Mouse (Mus musculus) ES-Bruce4 (cell line): ENCODE measurements around the gene Tmem245. TPM values are rescaled to one million over a fixed set of nuclear protein-coding genes. Genes with fewer than 3 reads are reported as not detected.

Source experiments
- H3K27ac ChIP-seq: 2 replicates; pipeline ENCODE4 v1.5.1; 2012; ENCODE audit warnings: low read length, inconsistent platforms; ENCODE audit not compliant: insufficient read depth
- H3K27me3 ChIP-seq: 2 replicates; pipeline ENCODE4 v1.6.1; 2012; ENCODE audit warnings: mild to moderate bottlenecking, low read length, inconsistent platforms; ENCODE audit not compliant: control insufficient read depth, poor library complexity, insufficient read depth, severe bottlenecking
- H3K36me3 ChIP-seq: 2 replicates; pipeline ENCODE4 v1.6.1; 2012; ENCODE audit warnings: inconsistent platforms, mild to moderate bottlenecking, low read length, moderate library complexity; ENCODE audit not compliant: control insufficient read depth, poor library complexity, insufficient read depth, severe bottlenecking
- H3K4me1 ChIP-seq: one replicate; pipeline ENCODE4 v1.8.1; 2011; ENCODE audit warnings: low read length; ENCODE audit not compliant: control insufficient read depth, insufficient read depth
- H3K4me3 ChIP-seq: 2 replicates; pipeline ENCODE4 v1.5.1; 2011; ENCODE audit warnings: low read depth, mild to moderate bottlenecking, low read length
- H3K9ac ChIP-seq: 2 replicates; pipeline ENCODE4 v1.6.1; 2012; ENCODE audit warnings: low read depth, mild to moderate bottlenecking, inconsistent platforms; ENCODE audit not compliant: poor library complexity, severe bottlenecking
- H3K9me3 ChIP-seq: replicated peaks from 2 replicates; pipeline ENCODE4 v1.6.1; 2012; ENCODE audit warnings: mild to moderate bottlenecking, low read length, inconsistent platforms; ENCODE audit not compliant: control insufficient read depth, poor library complexity, insufficient read depth, severe bottlenecking
- CTCF ChIP-seq: IDR thresholded peaks from one replicate; pipeline ENCODE4 v1.8.1; 2011; ENCODE audit warnings: low read depth, low read length
- EP300 ChIP-seq: IDR thresholded peaks from 2 replicates; pipeline ENCODE4 v1.6.1; 2011; ENCODE audit warnings: low read depth, low read length; ENCODE audit not compliant: insufficient read depth
- POLR2A ChIP-seq: IDR thresholded peaks from one replicate; pipeline ENCODE4 v1.8.1; 2011; ENCODE audit warnings: low read length; ENCODE audit not compliant: insufficient read depth
- polyA plus RNA-seq: library from polyadenylated mRNA; stranded (reverse); fragments of >200 nt; gene quantifications from 2 replicates; pipeline ENCODE4 v1.2.4, GENCODE M21; 2011; ENCODE audit warnings: low read depth; ENCODE audit not compliant: missing spikeins, insufficient read depth, insufficient read length

Gene Tmem245
- 60.6 and 61.9 TPM in 2 replicates for polyA plus RNA-seq

DNA sequence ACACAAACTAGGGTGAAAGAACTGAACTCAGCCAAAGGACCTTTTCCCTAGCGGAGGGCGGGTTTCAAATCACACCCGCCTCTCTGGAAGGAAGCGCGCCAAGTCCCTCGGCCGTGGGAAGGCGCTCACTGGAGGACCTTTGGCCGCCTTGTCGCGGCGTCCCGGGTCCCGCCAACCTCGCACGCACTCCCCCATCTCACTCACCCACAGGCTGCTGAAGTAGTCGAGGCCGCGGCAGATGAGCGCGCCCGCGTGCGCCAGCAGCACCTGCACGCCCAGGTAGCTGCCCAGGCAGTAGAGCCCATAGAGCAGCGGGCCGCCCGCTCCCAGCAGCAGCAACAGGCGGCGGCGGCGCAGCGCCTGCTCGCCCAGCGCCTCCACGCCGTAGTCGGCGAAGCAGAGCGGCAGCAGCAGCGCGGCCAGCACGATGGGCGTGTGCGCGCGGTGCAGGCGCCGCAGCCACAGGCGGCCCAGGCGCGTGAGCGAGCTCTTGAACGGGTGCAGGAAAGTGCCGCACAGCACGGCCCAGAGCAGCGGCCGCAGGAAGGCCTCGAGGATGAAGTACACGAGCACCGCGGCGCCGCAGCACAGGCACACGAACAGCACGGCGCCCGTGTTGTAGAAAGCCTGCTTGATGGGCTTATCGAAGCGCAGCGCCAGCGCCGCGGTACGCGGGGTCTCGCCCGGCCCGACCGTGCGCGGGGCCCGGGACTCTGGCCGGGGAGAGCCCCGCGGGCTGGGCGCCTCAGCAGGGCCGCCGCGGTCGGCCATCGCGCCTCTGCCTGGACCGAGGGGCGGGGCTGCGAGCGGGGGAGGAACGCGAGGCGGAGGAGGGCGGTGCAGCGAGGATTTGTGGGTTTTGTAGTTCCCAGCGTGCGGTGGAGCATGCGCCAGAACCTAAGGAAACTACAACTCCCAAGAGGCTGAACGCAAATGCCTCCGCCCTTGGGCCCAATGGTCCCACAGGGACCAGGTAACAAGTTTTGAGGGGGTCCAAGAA is at the start of gene Tmem245:
TSS of gene Tmem245 (minus strand) at position 797 of the 1,000 bp plus-strand sequence.
- H3K36me3 ChIP-seq = peaks cover 2% of the 10 kb centered on the region; the same call in 1 of the 2 replicates
- no peak within 1 kb of the TSS; the same call in none of the 2 replicates for H3K27ac ChIP-seq
- H3K27me3 ChIP-seq = no peaks in the 10 kb centered on the region
- H3K4me3 ChIP-seq = peak within 1 kb of the TSS; percentile 93
- peak within 1 kb of the TSS; percentile 83 for H3K9ac ChIP-seq
- H3K4me1 ChIP-seq = no peaks in the 10 kb centered on the region
- TF ChIP-seq CTCF (no peak), POLR2A (no peak), EP300 (no peak)
- H3K9me3 ChIP-seq = no peaks in the 10 kb centered on the region

DNA sequence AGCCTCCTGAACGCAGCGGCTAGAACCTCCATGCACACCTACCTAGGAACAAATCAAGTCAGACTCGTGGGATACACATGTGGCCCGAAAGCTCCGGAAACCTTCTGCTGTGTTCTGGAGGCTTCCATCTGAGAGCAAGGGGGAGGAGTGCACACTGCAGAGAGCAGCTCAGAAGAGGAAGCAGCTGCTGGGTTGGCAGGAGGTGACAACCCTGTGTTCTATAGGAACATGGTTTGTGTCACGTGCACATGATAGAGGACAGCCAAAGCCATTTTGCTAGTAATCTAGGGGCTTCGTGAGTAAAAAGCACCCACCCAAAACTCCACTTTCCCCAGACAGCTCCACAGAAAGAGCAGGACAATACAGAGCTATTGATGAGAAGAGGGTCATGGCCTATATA is 46.1 kb upstream of the Tmem245 start:
- Histone ChIP-seq H3K9ac (no peak overlapping the region), H3K27me3 (peaks cover 17% of the 10 kb centered on the region), H3K9me3 (no peaks in the 10 kb centered on the region), H3K4me1 (peaks cover 3% of the 10 kb centered on the region), H3K4me3 (no peak overlapping the region), H3K27ac (no peak overlapping the region), H3K36me3 (no peaks in the 10 kb centered on the region)
- TF ChIP-seq EP300 (no peak), POLR2A (no peak), CTCF (no peak)

DNA sequence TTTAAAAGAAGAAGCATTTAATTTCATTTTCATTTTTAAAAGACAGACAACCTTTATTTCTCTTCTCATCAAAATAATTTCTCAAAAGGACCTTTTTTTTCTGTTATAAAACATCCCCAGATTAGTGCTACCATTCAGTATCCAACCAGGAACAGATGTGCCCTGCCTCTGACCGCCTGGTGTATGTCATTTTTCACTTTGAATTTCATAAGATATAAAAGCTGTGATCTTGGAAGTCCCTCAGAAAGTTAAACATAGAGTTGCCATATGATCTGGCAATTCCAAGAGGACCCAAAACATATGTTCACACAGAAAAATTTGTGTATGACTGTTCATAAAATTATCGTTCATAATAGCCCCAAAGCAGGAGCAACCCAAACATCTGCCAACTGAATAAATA is 44.7 kb upstream of the Tmem245 start:
- Histone ChIP-seq H3K9me3 (no peaks in the 10 kb centered on the region), H3K27me3 (peaks cover 19% of the 10 kb centered on the region), H3K4me1 (peaks cover 3% of the 10 kb centered on the region), H3K27ac (no peak overlapping the region), H3K9ac (no peak overlapping the region), H3K4me3 (no peak overlapping the region), H3K36me3 (no peaks in the 10 kb centered on the region)
- no peak for TF ChIP-seq POLR2A
- no peak for TF ChIP-seq CTCF
- no peak for TF ChIP-seq EP300

DNA sequence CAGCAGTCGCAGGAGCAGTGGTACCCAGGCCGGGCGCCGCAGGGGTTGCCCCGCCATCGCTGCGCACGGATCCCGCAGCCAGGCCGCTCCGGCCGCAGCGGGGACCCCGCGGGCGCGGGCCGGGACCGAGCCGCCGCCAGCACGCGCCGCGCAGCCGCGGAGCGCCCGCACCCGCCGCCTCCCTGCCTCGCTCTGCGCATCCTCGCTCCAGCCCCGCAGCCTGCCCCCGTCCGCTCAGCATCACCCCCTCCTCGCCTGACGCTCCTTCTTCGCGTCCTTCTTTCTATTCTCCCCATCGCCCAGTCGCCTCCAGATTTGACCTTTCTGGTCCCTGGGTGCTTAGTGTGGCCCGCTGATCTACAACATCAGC is 43.0 kb upstream of the Tmem245 start, which contains the start of gene Frrs1l:
TSS of gene Frrs1l (minus strand) at position 177 of the 370 bp plus-strand sequence.
- Histone ChIP-seq H3K4me3 (peak within 1 kb of the TSS; percentile 62), H3K36me3 (no peaks in the 10 kb centered on the region), H3K4me1 (peaks cover 3% of the 10 kb centered on the region), H3K9ac (peak within 1 kb of the TSS; percentile 78), H3K9me3 (no peaks in the 10 kb centered on the region), H3K27me3 (peaks cover 19% of the 10 kb centered on the region), H3K27ac (no peak within 1 kb of the TSS)
- no peak for TF ChIP-seq POLR2A
- no peak for TF ChIP-seq EP300
- TF ChIP-seq CTCF = no peak

DNA sequence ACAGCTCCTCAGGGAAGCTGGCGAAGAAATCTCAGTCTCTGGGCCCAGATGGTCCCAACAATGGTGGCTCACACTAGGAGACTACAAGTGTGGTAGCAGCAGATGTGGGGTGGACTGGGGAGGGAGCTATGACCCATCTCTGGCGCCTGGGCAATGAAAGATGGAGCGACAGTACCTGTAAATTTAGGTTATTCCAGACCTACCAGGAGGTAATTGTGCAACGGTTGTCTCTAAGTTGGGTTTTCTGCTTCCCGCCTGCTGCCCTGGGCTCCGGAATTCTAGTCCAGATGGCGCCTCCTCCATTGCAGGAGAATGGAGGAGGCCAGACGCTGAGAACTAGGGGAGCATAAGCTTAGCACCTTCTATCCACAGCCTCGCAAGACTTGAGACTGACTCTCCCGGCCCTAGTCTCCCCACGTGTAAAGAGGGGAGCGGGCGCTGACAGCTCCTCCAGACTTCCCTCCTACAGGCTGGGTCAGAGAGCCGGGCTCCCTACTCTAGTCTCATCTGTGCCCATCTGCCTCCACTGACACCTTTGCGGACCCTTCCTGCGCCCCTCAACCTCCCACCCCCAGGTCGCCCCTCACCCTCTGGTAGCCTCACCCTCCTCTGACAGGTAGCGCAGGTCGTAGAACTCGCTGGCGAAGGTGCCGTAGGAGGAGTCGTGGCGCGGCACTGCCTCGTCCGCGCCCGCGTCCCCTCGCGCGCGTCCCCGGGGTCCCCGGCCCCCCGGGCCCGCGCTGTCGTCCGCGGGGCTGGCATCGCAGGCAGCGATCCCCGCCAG is 42.4 kb upstream of the Tmem245 start:
- TF ChIP-seq POLR2A = no peak
- Histone ChIP-seq H3K4me3 (peak overlapping the region; percentile 62), H3K27ac (no peak overlapping the region), H3K4me1 (peaks cover 3% of the 10 kb centered on the region), H3K36me3 (no peaks in the 10 kb centered on the region), H3K9me3 (no peaks in the 10 kb centered on the region), H3K27me3 (peaks cover 19% of the 10 kb centered on the region), H3K9ac (peak overlapping the region; percentile 78)
